Mouse (Mus musculus): ENCODE data around the gene Edar. TPM values are rescaled to one million over a fixed set of nuclear protein-coding genes. Genes with fewer than 3 reads are reported as not detected.

Edar gene
- polyA plus RNA-seq (2017; shearing (Covaris generic)): 0.10 TPM

DNA sequence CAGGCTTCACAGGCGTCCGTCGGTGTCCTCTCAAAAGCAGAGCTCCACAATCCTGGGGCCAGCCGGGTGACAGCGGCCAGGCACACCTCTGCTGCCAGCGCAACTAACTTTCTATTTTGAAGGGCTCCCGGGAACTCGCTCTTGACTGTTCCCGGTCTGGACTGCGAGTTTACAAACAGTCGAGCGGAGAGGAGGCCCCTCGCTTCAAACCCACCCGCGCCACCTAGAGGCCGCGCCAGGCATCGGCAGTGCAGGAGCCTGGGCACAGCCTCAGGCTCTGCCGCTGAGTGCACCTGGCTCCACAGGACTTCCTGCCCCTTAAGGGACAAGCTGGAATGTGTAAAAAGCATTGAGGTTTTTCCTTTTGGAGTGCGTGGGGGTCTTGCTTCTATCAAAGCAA, at the start of gene Edar:
Gene Edar, minus strand, starts transcription at position 122 of the 400 bp plus-strand sequence.

DNA sequence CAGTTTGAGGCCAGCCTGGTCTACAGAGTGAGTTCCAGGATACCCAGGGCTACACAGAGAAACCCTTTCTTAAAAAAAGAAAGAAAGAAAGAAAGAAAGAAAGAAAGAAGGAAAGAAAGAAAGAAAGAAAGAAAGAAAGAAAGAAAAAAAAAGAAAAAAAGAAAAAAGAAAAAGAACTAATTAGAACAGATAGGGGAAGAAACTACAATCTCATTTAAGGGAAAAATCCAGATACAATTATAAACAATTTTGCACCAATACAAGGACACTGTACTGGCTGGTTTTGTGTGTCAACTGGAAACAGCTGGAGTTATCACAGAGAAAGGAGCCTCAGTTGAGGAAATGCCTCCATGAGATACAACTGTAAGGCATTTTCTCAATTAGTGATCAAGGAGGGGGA, 42.7 kb upstream of the Edar start, which contains the start of gene Gm17542:
Gene Gm17542, minus strand, starts transcription at position 101 of the 400 bp plus-strand sequence.

Other genes with a start within 250 kb of the Edar start
- gene Ranbp2, start 228.7 kb downstream of the Edar start, polyA plus RNA-seq (2017; shearing (Covaris generic)): 66.8 TPM
- 2.3 TPM for gene Ccdc138, start 177.7 kb downstream of the Edar start, polyA plus RNA-seq (2017; shearing (Covaris generic))
- gene Gm17542, start 42.6 kb upstream of the Edar start, polyA plus RNA-seq (2017; shearing (Covaris generic)): not detected
- gene Sh3rf3, start 137.7 kb upstream of the Edar start, polyA plus RNA-seq (2017; shearing (Covaris generic)): 0.24 TPM

All from effector memory CD4-positive, alpha-beta T cell, adult 7 months (primary cell).